Comparison of ENCODE assay signal across 25 mouse cellular contexts in genomic region chr8:122883671-122884070, GRCm38 (mm10). TPM values are rescaled to one million over a fixed set of nuclear protein-coding genes. Genes with fewer than 3 reads are reported as not detected.
DNase-seq lines count a peak whose midpoint lies in the region; ATAC-seq and TF ChIP-seq lines count a peak whose summit lies in the region.
"Had no signal": no experiment of that assay in that cellular context is flagged by ENCODE, and none has a peak within 500 bp of the region (broad histone marks: within the 10 kb centered on the region; RNA-seq: fewer than 3 reads in every experiment).

No protein-coding gene starts in this region.

- H3K79me2 ChIP-seq in heart, adult 2 months (replicated peaks; ENCODE audit: control insufficient read depth, insufficient read depth, low read length), result no peaks in the 10 kb centered on the region

- no peak overlapping the region for H3K4me2 ChIP-seq in forebrain, embryonic 12.5 days
- no peak overlapping the region for H3K4me2 ChIP-seq in forebrain, embryonic 15.5 days (replicated peaks)
- H3K4me2 ChIP-seq in heart, embryonic 12.5 days, result no peak overlapping the region
- H3K4me2 ChIP-seq in heart, embryonic 14.5 days (ENCODE audit: low read length), result no peak overlapping the region
- no peak overlapping the region for H3K4me2 ChIP-seq in heart, embryonic 16.5 days (ENCODE audit: low read depth, low read length)
- H3K4me2 ChIP-seq: embryonic facial prominence, embryonic 12.5 days had no signal

- H3K4me1 ChIP-seq in forebrain, embryonic 12.5 days, result no peaks in the 10 kb centered on the region
- no peaks in the 10 kb centered on the region for H3K4me1 ChIP-seq in forebrain, embryonic 15.5 days
- peaks cover 25% of the 10 kb centered on the region for H3K4me1 ChIP-seq in heart, embryonic 12.5 days (replicated peaks)
- no peaks in the 10 kb centered on the region; the same call in 1 of the 2 replicates for H3K4me1 ChIP-seq in heart, adult 2 months (ENCODE audit: control insufficient read depth, insufficient read depth, low read length)
- H3K4me1 ChIP-seq in heart, embryonic 14.5 days (ENCODE audit: control insufficient read depth in 2 of 2, insufficient read depth in 2 of 2, low read length in 2 of 2), result peaks cover 15 to 18% of the 10 kb centered on the region in 2 experiments
- peaks cover 3% of the 10 kb centered on the region; the same call in 1 of the 2 replicates for H3K4me1 ChIP-seq in heart, embryonic 16.5 days (ENCODE audit: control insufficient read depth, insufficient read depth, low read length)
- H3K4me1 ChIP-seq: embryonic facial prominence, embryonic 12.5 days had no signal

- intact Hi-C loops in heart, adult 2 months (cut with DNase I), result no loop called here

- no peak for DNase-seq in heart, adult 2 months
- no peak for DNase-seq in heart, postnatal 4 days
- no peak for DNase-seq in heart, adult 9 months (ENCODE audit: low spot score in 2 of 2)
- DNase-seq: adrenal gland, adult 8-10 months; adrenal gland, postnatal 14 days; adrenal gland, postnatal 36 days; B cell, adult 2 months; cerebellum, adult 11-12 months; cerebellum, adult 2 months; cerebellum, adult 9-10 months; cerebellum, postnatal 10 days; cerebellum, postnatal 25 days had no signal

- no peak for ATAC-seq in forebrain, embryonic 12.5 days (ENCODE audit: low FRiP score)
- ATAC-seq in forebrain, embryonic 15.5 days (replicated peaks), result no peak
- 0 out of 2 replicates have a peak, but pooled peaks have one; percentile 45 for ATAC-seq in heart, embryonic 12.5 days (ENCODE audit: insufficient number of reproducible peaks, low FRiP score)
- 0 out of 2 replicates have a peak, but pooled peaks have one; percentile 28 for ATAC-seq in heart, embryonic 14.5 days (ENCODE audit: insufficient number of reproducible peaks, insufficient read depth, low FRiP score, low read depth)
- peak; percentile 71 for ATAC-seq in heart, embryonic 16.5 days (replicated peaks; ENCODE audit: extremely low read depth, insufficient read depth, low FRiP score)
- ATAC-seq: activated CD4-positive, CD25-positive, alpha-beta regulatory T cell, adult 4 months; CD4-positive, CD25-positive, alpha-beta regulatory T cell, adult 4 months; forebrain, embryonic 14.5 days; Patski had no signal

- no peak overlapping the region for H3K9ac ChIP-seq in forebrain, embryonic 12.5 days
- H3K9ac ChIP-seq in forebrain, embryonic 15.5 days (replicated peaks), result no peak overlapping the region
- H3K9ac ChIP-seq in heart, embryonic 12.5 days, result no peak overlapping the region
- no peak overlapping the region for H3K9ac ChIP-seq in heart, adult 2 months (ENCODE audit: low read depth, low read length)
- no peak overlapping the region for H3K9ac ChIP-seq in heart, embryonic 14.5 days (ENCODE audit: low read length)
- H3K9ac ChIP-seq in heart, embryonic 16.5 days (ENCODE audit: low read length), result no peak overlapping the region
- H3K9ac ChIP-seq: embryonic facial prominence, embryonic 12.5 days had no signal

- no peak for TF ChIP-seq CTCF in heart, adult 2 months (IDR thresholded peaks at IDR 0.05)

- TF ChIP-seq EP300 in heart, adult 2 months (IDR thresholded peaks at IDR 0.05; ENCODE audit: insufficient read depth, low read depth, low read length), result no peak

- TF ChIP-seq POLR2A in heart, adult 2 months (IDR thresholded peaks at IDR 0.05; ENCODE audit: insufficient read depth, low read depth, low read length), result no peak

- no peaks in the 10 kb centered on the region for H3K9me3 ChIP-seq in forebrain, embryonic 12.5 days
- no peaks in the 10 kb centered on the region for H3K9me3 ChIP-seq in forebrain, embryonic 15.5 days
- H3K9me3 ChIP-seq in heart, embryonic 12.5 days (replicated peaks), result no peaks in the 10 kb centered on the region
- no peaks in the 10 kb centered on the region for H3K9me3 ChIP-seq in heart, embryonic 14.5 days (ENCODE audit: control insufficient read depth, low read length)
- no peaks in the 10 kb centered on the region for H3K9me3 ChIP-seq in heart, embryonic 16.5 days (replicated peaks; ENCODE audit: control insufficient read depth, low read length)
- H3K9me3 ChIP-seq: embryonic facial prominence, embryonic 10.5 days; embryonic facial prominence, embryonic 12.5 days; G1E had no signal

- 90% methylated on average over 10 of the region's 10 CpGs for WGBS in forebrain, embryonic 12.5 days
- 92% methylated on average over 10 of the region's 10 CpGs for WGBS in forebrain, embryonic 15.5 days
- 50% methylated on average over 10 of the region's 10 CpGs for WGBS in heart, embryonic 12.5 days
- 56% methylated on average over 10 of the region's 10 CpGs for WGBS in heart, adult 2 months
- WGBS in heart, embryonic 14.5 days, result 38% methylated on average over 10 of the region's 10 CpGs
- 56% methylated on average over 10 of the region's 10 CpGs for WGBS in heart, embryonic 16.5 days

- peaks cover 73% of the 10 kb centered on the region for H3K36me3 ChIP-seq in forebrain, embryonic 12.5 days (replicated peaks)
- peaks cover 65% of the 10 kb centered on the region for H3K36me3 ChIP-seq in forebrain, embryonic 15.5 days
- H3K36me3 ChIP-seq in heart, embryonic 12.5 days, result peaks cover 74% of the 10 kb centered on the region
- H3K36me3 ChIP-seq in heart, adult 2 months (ENCODE audit: control insufficient read depth, insufficient read depth, low read length), result no peaks in the 10 kb centered on the region
- H3K36me3 ChIP-seq in heart, embryonic 14.5 days (ENCODE audit: control insufficient read depth, insufficient read depth, low read length), result peaks cover 70% of the 10 kb centered on the region
- peaks cover 41% of the 10 kb centered on the region for H3K36me3 ChIP-seq in heart, embryonic 16.5 days (ENCODE audit: control insufficient read depth, insufficient read depth)

- no peak overlapping the region for H3K4me3 ChIP-seq in forebrain, embryonic 12.5 days (replicated peaks)
- no peak overlapping the region for H3K4me3 ChIP-seq in forebrain, embryonic 15.5 days
- no peak overlapping the region for H3K4me3 ChIP-seq in heart, embryonic 12.5 days
- no peak overlapping the region for H3K4me3 ChIP-seq in heart, adult 2 months
- no peak overlapping the region for H3K4me3 ChIP-seq in heart, embryonic 14.5 days (ENCODE audit: control insufficient read depth in 1 of 2, insufficient read depth in 1 of 2, low read depth in 1 of 2, low read length in 2 of 2)
- no peak overlapping the region for H3K4me3 ChIP-seq in heart, embryonic 16.5 days (ENCODE audit: low read length)
- H3K4me3 ChIP-seq: embryonic facial prominence, embryonic 10.5 days; embryonic facial prominence, embryonic 12.5 days had no signal

- H3K27me3 ChIP-seq in forebrain, embryonic 12.5 days, result no peaks in the 10 kb centered on the region
- no peaks in the 10 kb centered on the region for H3K27me3 ChIP-seq in forebrain, embryonic 15.5 days
- H3K27me3 ChIP-seq in heart, embryonic 12.5 days (replicated peaks), result no peaks in the 10 kb centered on the region
- H3K27me3 ChIP-seq in heart, adult 2 months (ENCODE audit: control insufficient read depth, insufficient read depth, low read length), result no peaks in the 10 kb centered on the region
- H3K27me3 ChIP-seq in heart, embryonic 14.5 days (ENCODE audit: control insufficient read depth, insufficient read depth, low read length), result no peaks in the 10 kb centered on the region
- no peaks in the 10 kb centered on the region for H3K27me3 ChIP-seq in heart, embryonic 16.5 days (ENCODE audit: control insufficient read depth, insufficient read depth, low read length)
- H3K27me3 ChIP-seq: CH12.LX; embryonic facial prominence, embryonic 12.5 days; Patski had no signal

- H3K27ac ChIP-seq in forebrain, embryonic 12.5 days, result 0 out of 2 replicates have a peak overlapping the region, but pooled peaks have one; percentile 19
- no peak overlapping the region for H3K27ac ChIP-seq in forebrain, embryonic 15.5 days (replicated peaks)
- peak overlapping the region; percentile 34; the same call in 1 of the 2 replicates for H3K27ac ChIP-seq in heart, embryonic 12.5 days (ENCODE audit: poor library complexity, severe bottlenecking)
- no peak overlapping the region for H3K27ac ChIP-seq in heart, adult 2 months
- H3K27ac ChIP-seq in heart, embryonic 14.5 days (replicated peaks in 1 of 2; ENCODE audit: control insufficient read depth in 1 of 2, insufficient read depth in 1 of 2, low read depth in 2 of 2, low read length in 2 of 2), result peak overlapping the region; percentile 77 to 80
- 0 out of 2 replicates have a peak overlapping the region, but pooled peaks have one; percentile 46 for H3K27ac ChIP-seq in heart, embryonic 16.5 days (ENCODE audit: low read length)
- H3K27ac ChIP-seq: embryonic facial prominence, embryonic 10.5 days; embryonic facial prominence, embryonic 12.5 days had no signal

RNA-seq across cellular contexts. Expression of gene Cdh15, which starts 35.9 kb away (rescaled TPM):
- polyA plus RNA-seq in forebrain, embryonic 12.5 days (2016; fragmentation: Nextera tagmentation; extraction: Ambion mirVana), result 0.51 and 0.73 TPM in 2 replicates
- polyA plus RNA-seq in forebrain, embryonic 15.5 days (2015; fragmentation: Nextera tagmentation; extraction: Ambion mirVana), result 1.2 TPM in 2 replicates
- 0.33 and 0.36 TPM in 2 replicates for polyA plus RNA-seq in heart, embryonic 12.5 days (2016; fragmentation: Nextera tagmentation; extraction: Ambion mirVana)
- not detected for total RNA-seq in heart, adult 2 months (2021)
- polyA plus RNA-seq in heart, adult 2 months (2012; rRNA removed), result not detected in 2 replicates
- polyA plus RNA-seq in heart, embryonic 14.5 days (2014; fragmentation: Nextera tagmentation; extraction: Ambion mirVana), result 0.05 and 0.19 TPM in 2 replicates
- under 1 TPM in 1 of 2 experiments, not detected in 1; 0.16 TPM for total RNA-seq in heart, postnatal 4 days (2021)
- 0.41 and 0.51 TPM in 2 replicates for polyA plus RNA-seq in heart, embryonic 16.5 days (2015; fragmentation: Nextera tagmentation; extraction: Ambion mirVana)
- total RNA-seq: CH12.LX, G1E had no signal
- polyA plus RNA-seq: G1E had no signal

Comparison
In these comparisons a context has a peak if more than half of its experiments do, and no peak if none do; other contexts are left out.
1. H3K27ac ChIP-seq: peak in forebrain, embryonic 12.5 days (single experiment), heart, embryonic 12.5 days (single experiment), heart, embryonic 14.5 days (2 of 2) and heart, embryonic 16.5 days (single experiment); none in forebrain, embryonic 15.5 days (single experiment) and heart, adult 2 months (single experiment).
2. ATAC-seq: peak in heart, embryonic 12.5 days (single experiment), heart, embryonic 14.5 days (single experiment) and heart, embryonic 16.5 days (single experiment); none in forebrain, embryonic 12.5 days (single experiment) and forebrain, embryonic 15.5 days (single experiment).